Mouse (Mus musculus): ENCODE results near the gene Prr15. TPM values are rescaled to one million over a fixed set of nuclear protein-coding genes. Genes with fewer than 3 reads are reported as not detected.

The Prr15 gene
- polyA plus RNA-seq, 1 experiment: 166 TPM

DNA sequence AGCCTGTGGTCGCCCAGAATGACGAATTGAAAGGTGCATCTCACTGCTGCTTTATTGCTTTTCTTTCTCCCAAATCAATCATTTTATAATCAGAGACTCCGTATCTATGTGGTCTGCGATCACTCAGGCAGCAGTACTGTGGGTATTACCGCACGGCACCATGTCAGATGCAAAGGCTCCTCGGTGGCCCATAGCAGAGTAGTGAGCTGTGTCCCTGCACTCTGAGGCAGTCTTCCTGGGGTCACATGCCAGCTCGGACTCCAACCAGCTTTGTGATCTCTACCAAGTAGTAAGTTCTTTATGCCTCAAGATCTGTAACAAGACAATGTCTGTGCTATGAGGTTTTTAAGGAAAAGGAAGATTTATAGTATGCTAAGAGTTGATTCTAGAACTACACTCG, 7.0 kb upstream of the Prr15 start:
- no peak overlapping the region for H3K4me3 ChIP-seq (ENCODE audit: low read depth, low read length)
- H3K36me3 ChIP-seq (ENCODE audit: control insufficient read depth, insufficient read depth, low read length): no peaks in the 10 kb centered on the region
- TF ChIP-seq CTCF (IDR thresholded peaks at IDR 0.05; ENCODE audit: extremely low read depth, insufficient read length, insufficient replicate concordance, low read depth, low read length) (no peak), POLR2A (IDR thresholded peaks at IDR 0.05; ENCODE audit: low read depth, low read length) (no peak)
- no peaks in the 10 kb centered on the region for H3K27me3 ChIP-seq (ENCODE audit: control insufficient read depth, insufficient read depth, low read length)
- 92% methylated on average over 9 of the region's 9 CpGs for WGBS
- no peak overlapping the region for H3K27ac ChIP-seq (ENCODE audit: insufficient read depth, low read depth, low read length)
- peaks cover 3% of the 10 kb centered on the region; the same call in 1 of the 2 replicates for H3K4me1 ChIP-seq (ENCODE audit: control insufficient read depth, insufficient read depth, insufficient read length, low read length)

- H3K36me3 ChIP-seq (ENCODE audit: control insufficient read depth, insufficient read depth, low read length): no peaks in the 10 kb centered on the region
- H3K4me3 ChIP-seq (ENCODE audit: low read depth, low read length): no peak overlapping the region
- H3K4me1 ChIP-seq (ENCODE audit: control insufficient read depth, insufficient read depth, insufficient read length, low read length): peaks cover 3% of the 10 kb centered on the region; the same call in 1 of the 2 replicates
- H3K27ac ChIP-seq (ENCODE audit: insufficient read depth, low read depth, low read length): no peak overlapping the region
- H3K27me3 ChIP-seq (ENCODE audit: control insufficient read depth, insufficient read depth, low read length): no peaks in the 10 kb centered on the region
- TF ChIP-seq POLR2A (IDR thresholded peaks at IDR 0.05; ENCODE audit: low read depth, low read length) (no peak), CTCF (IDR thresholded peaks at IDR 0.05; ENCODE audit: extremely low read depth, insufficient read length, insufficient replicate concordance, low read depth, low read length) (no peak)
- WGBS: 82% methylated on average over 3 of the region's 3 CpGs
Measured at GRCm38 (mm10) chr6:54319198-54319597, 6.4 kb upstream of the Prr15 start.

DNA sequence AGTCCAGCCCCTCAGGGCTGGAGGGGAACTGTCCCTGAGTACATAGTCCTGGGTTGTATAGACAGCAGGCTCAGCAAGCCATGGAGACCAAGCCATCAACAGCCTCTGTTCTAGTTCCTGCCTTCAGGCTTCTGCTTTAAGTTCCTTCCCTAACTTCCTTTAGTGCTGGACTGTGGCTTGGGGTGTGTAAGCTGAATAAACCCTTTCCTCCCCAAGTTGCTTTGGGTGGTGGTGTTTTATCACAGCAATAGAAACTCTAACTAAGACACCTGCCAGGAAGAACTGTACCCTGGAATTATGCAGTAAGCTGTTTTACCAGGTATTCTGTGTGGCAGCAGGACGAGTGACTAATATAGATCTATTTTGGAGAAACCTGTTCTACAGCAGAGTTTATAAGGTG, 5.4 kb upstream of the Prr15 start:
- Histone ChIP-seq H3K4me1 (ENCODE audit: control insufficient read depth, insufficient read depth, insufficient read length, low read length) (peaks cover 3% of the 10 kb centered on the region; the same call in 1 of the 2 replicates), H3K27me3 (ENCODE audit: control insufficient read depth, insufficient read depth, low read length) (no peaks in the 10 kb centered on the region), H3K36me3 (ENCODE audit: control insufficient read depth, insufficient read depth, low read length) (no peaks in the 10 kb centered on the region), H3K27ac (ENCODE audit: insufficient read depth, low read depth, low read length) (no peak overlapping the region), H3K4me3 (ENCODE audit: low read depth, low read length) (no peak overlapping the region)
- 27% methylated on average over 1 of the region's 1 CpGs for WGBS
- TF ChIP-seq CTCF (IDR thresholded peaks at IDR 0.05; ENCODE audit: extremely low read depth, insufficient read length, insufficient replicate concordance, low read depth, low read length): no peak
- TF ChIP-seq POLR2A (IDR thresholded peaks at IDR 0.05; ENCODE audit: low read depth, low read length): no peak

DNA sequence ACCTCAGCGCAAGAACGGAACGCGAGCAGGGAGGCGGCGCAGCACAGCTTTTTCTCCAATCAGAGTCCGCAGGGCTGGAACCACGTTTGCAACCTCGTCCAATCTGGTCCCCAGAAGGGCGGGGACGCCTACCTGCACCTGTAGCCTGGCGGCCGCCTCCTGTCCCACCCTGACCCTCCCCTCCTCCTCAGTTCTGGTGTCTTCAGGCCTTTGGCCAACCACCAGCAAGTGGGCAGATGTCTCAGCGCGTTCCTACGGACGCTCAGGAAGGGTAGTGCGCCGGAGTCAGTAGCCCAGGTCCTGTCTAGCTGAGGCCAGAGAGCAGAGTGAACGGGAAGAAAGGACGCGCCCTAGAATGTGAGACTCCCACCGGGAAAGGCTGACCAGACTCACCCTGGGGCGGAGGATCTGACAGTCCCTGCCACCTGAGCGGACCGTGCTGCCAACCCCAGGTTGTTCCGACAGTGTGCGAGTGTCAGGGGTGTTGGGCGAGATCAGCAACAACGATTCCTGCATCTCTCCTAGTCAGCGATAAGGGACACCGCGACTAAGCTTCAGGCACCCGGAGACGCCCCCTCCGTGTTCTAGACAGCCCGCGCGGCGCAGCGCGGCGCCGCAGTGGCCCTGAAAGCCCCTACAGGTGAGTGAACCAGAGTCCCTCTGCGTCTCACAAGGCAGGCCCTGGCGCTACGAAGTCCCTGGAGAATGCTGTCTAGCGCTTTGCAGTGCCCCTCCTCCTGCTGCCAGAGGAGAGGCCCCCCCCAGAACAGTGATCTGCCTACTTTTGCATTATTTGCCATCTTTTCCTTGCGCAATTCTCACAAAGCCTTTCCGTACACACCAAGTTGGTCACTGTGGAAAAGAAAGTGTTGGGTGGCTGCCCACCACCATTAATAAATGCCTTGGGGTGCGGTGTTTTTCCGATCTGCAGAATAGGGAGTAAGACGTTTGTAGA, 1.3 kb downstream of the Prr15 start:
- Histone ChIP-seq H3K4me1 (ENCODE audit: control insufficient read depth, insufficient read depth, insufficient read length, low read length) (peaks cover 6% of the 10 kb centered on the region), H3K27me3 (ENCODE audit: control insufficient read depth, insufficient read depth, low read length) (no peaks in the 10 kb centered on the region), H3K27ac (ENCODE audit: insufficient read depth, low read depth, low read length) (peak overlapping the region; percentile 94), H3K4me3 (ENCODE audit: low read depth, low read length) (peak overlapping the region; percentile 91), H3K36me3 (ENCODE audit: control insufficient read depth, insufficient read depth, low read length) (peaks cover 20% of the 10 kb centered on the region)
- WGBS: under 1% methylated on average over 53 of the region's 53 CpGs
- TF ChIP-seq CTCF (IDR thresholded peaks at IDR 0.05; ENCODE audit: extremely low read depth, insufficient read length, insufficient replicate concordance, low read depth, low read length) (peak; percentile 3; the same call in 1 of the 2 replicates), POLR2A (IDR thresholded peaks at IDR 0.05; ENCODE audit: low read depth, low read length) (peak; percentile 98)

GRCm38 (mm10) chr6:54327626-54328003, 2.0 kb downstream of the Prr15 start:
- Histone ChIP-seq H3K4me3 (ENCODE audit: low read depth, low read length) (peak overlapping the region; percentile 91), H3K36me3 (ENCODE audit: control insufficient read depth, insufficient read depth, low read length) (peaks cover 25% of the 10 kb centered on the region), H3K27ac (ENCODE audit: insufficient read depth, low read depth, low read length) (peak overlapping the region; percentile 94), H3K27me3 (ENCODE audit: control insufficient read depth, insufficient read depth, low read length) (no peaks in the 10 kb centered on the region), H3K4me1 (ENCODE audit: control insufficient read depth, insufficient read depth, insufficient read length, low read length) (peaks cover 9% of the 10 kb centered on the region)
- under 1% methylated on average over 28 of the region's 28 CpGs for WGBS
- TF ChIP-seq POLR2A (IDR thresholded peaks at IDR 0.05; ENCODE audit: low read depth, low read length): peak; percentile 84
- TF ChIP-seq CTCF (IDR thresholded peaks at IDR 0.05; ENCODE audit: extremely low read depth, insufficient read length, insufficient replicate concordance, low read depth, low read length): no peak

- H3K27me3 ChIP-seq (ENCODE audit: control insufficient read depth, insufficient read depth, low read length): no peaks in the 10 kb centered on the region
- no peak for TF ChIP-seq POLR2A (IDR thresholded peaks at IDR 0.05; ENCODE audit: low read depth, low read length)
- no peak for TF ChIP-seq CTCF (IDR thresholded peaks at IDR 0.05; ENCODE audit: extremely low read depth, insufficient read length, insufficient replicate concordance, low read depth, low read length)
- peak overlapping the region; percentile 91 for H3K4me3 ChIP-seq (ENCODE audit: low read depth, low read length)
- peaks cover 25% of the 10 kb centered on the region for H3K36me3 ChIP-seq (ENCODE audit: control insufficient read depth, insufficient read depth, low read length)
- peak overlapping the region; percentile 94 for H3K27ac ChIP-seq (ENCODE audit: insufficient read depth, low read depth, low read length)
- 79% methylated on average over 5 of the region's 5 CpGs for WGBS
- peaks cover 17% of the 10 kb centered on the region for H3K4me1 ChIP-seq (ENCODE audit: control insufficient read depth, insufficient read depth, insufficient read length, low read length)
Measured at GRCm38 (mm10) chr6:54328783-54329182, 3.1 kb downstream of the Prr15 start.

DNA sequence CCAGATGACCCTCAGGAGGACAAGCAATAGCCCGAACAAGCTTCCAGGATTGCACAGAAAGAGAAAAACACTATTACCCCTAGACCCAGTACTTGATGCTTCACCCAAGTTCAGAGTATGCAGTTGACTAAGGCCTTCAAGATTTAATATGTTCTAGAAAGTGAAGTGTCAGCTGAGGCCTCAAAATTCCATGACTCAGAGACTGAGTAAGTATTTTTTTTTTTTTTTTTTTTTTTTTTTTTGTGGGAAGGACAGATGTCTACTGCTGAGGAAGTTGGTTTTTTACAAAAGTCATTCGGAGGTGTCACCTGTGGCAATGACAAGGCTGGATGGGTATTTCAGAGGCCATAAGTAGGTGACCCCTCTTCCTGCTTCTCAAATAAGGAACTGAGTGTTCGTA, 4.0 kb downstream of the Prr15 start:
- Histone ChIP-seq H3K4me1 (ENCODE audit: control insufficient read depth, insufficient read depth, insufficient read length, low read length) (peaks cover 21% of the 10 kb centered on the region), H3K27ac (ENCODE audit: insufficient read depth, low read depth, low read length) (peak overlapping the region; percentile 94)
- WGBS: 54% methylated on average over 3 of the region's 3 CpGs

More for the DNA sequence above, 4.0 kb downstream of the Prr15 start:
- H3K36me3 ChIP-seq (ENCODE audit: control insufficient read depth, insufficient read depth, low read length): peaks cover 25% of the 10 kb centered on the region
- no peaks in the 10 kb centered on the region for H3K27me3 ChIP-seq (ENCODE audit: control insufficient read depth, insufficient read depth, low read length)
- TF ChIP-seq POLR2A (IDR thresholded peaks at IDR 0.05; ENCODE audit: low read depth, low read length): no peak
- no peak for TF ChIP-seq CTCF (IDR thresholded peaks at IDR 0.05; ENCODE audit: extremely low read depth, insufficient read length, insufficient replicate concordance, low read depth, low read length)
- peak overlapping the region; percentile 91 for H3K4me3 ChIP-seq (ENCODE audit: low read depth, low read length)
